Mouse (Mus musculus) retina, postnatal 7 days (tissue): ENCODE data around the gene Ocln.
"Not testable (repeated sequence)": the region's sequence is repeated elsewhere in the genome, so short reads cannot be mapped to it uniquely, and the experiment has no call there.

Source experiments
- DNase-seq: peaks from one replicate; pipeline ENCODE4 v3.0.0-alpha.2; 2012; ENCODE audit warnings: low read depth, low spot score

Ocln gene

DNA sequence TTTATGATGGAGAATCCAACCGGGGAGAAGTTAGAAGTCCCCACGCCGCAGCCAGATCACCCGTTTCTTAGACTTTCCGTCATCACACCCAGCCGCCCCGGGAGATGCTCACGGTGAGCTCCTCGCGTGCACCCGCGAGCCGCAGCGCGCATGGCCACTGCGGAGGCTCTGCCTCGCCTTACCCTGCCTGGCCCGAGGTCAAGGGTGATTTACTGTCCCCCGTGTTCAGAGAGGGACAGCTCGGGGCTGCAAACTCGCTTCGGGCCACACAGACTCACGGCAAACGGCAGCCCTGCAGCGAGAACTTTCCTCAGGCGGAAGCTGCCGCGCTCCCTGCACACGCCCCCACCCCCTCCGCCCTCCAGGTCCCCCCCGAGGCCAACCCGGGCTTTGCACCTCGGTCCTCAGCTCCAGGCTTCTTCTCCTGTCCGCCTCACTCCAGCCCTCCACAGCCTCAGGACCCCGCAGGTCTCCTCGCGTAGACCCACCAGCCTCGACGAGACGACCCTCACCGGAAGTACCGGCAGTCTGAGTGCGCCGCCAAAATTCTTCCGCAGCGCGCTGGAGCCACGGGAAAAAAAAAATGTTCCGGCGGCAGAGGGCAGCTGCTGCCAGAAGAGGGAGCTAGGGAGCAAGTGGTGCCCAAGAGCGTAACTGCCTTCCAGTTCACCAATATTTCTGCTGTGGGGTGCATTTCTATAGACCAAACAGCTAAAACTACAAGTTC is 60.3 kb downstream of the Ocln start, which contains the start of gene Gtf2h2:
Gtf2h2 (minus strand) TSS at position 519 of the 727 bp plus-strand sequence.
- peak; percentile 81 for DNase-seq

DNA sequence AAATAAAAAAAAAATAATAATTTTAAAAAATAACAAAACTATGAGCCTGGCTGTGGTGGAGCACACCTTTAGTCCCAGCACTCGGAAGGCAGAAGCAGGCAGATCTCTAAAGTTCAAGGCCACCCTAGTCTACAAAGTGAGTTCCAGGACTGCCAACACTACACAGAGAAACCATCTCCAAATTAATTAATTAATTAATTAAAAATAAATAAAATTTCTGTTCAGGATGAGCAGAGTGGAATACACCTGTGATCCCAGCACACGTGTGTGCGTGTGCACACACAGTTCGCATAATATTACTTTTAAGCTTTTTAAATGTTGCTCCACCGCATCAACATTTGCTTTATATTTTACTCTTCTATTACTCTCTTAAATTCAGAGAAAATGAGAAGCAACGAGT is 60.9 kb downstream of the Ocln start:
- no peak for DNase-seq

DNA sequence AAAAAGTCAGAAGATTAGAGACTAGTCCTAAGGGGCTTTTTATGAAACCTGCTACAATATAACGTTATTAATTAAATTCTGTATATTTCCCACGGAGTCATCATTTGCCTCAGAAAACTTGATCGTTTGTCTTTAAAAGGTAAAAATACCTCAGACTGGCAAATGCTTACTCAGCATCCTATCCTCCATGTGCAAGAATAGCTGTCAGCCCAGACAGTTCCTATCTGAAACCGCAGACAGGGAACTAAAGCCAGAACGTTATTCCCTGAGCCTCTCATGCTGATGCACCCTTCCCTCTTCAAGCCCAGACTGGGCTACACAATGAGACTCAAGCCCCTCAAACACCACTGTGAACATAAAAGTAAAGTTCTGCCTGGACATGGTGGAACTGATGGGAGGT is 62.1 kb downstream of the Ocln start:
- DNase-seq = no peak

- no peak for DNase-seq
Measured at GRCm38 (mm10) chr13:100483610-100484009, 68.9 kb downstream of the Ocln start.

GRCm38 (mm10) chr13:100463527-100464222 is 88.8 kb downstream of the Ocln start:
- no peak for DNase-seq

DNA sequence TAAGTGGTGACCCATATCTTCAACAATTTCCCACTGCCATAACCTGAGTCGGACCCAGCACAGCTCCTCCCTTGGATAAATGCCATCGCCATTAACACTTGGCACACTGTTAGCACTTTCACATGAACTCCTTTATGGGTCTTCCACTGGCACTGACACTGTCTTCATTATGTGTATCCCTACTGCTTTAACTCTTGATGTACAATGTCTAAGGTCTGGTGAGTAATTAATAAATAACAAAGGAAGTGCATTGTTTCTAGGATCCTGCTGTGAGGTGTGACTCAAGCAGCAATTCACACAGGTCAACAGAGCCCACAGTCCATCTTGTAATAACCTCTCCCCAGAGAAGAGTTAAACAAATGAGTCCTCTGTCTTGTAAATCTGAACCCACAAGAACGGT is 91.2 kb downstream of the Ocln start:
- no peak for DNase-seq

DNA sequence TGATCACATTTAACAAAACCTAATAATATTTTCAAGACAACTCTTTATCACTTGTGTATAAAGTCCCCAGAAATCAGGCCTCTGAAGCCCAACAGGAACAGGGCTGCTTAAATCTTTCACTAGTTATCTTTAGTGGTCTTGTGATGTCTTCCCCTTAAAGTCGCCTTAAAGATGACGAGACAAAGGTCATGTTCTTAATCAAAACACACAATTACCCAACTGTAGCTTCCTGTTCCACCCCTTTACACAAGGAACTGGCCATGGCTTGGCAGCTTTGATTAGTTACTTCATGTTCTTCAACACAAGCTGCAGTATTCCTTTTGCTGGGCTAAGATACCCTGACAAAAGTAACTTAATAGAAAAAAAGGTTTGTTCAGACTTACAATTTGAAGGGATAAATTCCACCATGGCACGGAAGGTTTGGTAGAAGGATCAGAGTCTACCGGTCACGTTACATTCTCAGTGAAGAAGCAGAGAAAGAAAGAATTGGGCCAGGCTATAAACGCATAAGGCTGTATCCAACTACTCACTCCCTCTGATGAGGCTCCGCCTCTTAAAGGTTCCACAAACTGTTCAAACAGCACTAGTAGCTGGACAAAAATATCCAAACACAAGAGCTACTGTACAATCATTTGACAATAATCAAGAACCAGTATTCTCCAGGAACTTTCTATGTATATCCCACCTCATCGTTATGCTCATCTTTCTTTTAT is 99.9 kb downstream of the Ocln start, which contains the start of gene Naip1:
Naip1 (minus strand) TSS at position 455 of the 713 bp plus-strand sequence.
- DNase-seq = not testable (repeated sequence)

- no peak for DNase-seq
Measured at GRCm38 (mm10) chr13:100449495-100449894, 103.0 kb downstream of the Ocln start.
